Mouse (Mus musculus) neural tube, embryonic 14.5 days (tissue): ENCODE data around the gene Gls2. TPM values are rescaled to one million over a fixed set of nuclear protein-coding genes. Genes with fewer than 3 reads are reported as not detected.

Source experiments
- ATAC-seq: fragments of 200-750 bp; cut with Nextera tagmentation; 2 replicates; pipeline ENCODE4 v1.8.0; 2017; ENCODE audit warnings: low read depth, mild to moderate bottlenecking, moderate TSS enrichment, moderate library complexity
- H3K27ac ChIP-seq: fragments of 300-500 bp; sonication (generic); 2 replicates; pipeline ENCODE4 v1.5.1; 2014; ENCODE audit warnings: low read depth, mild to moderate bottlenecking, control low read depth, low read length, moderate library complexity, mixed read lengths
- H3K27me3 ChIP-seq: fragments of 300-500 bp; sonication (generic); 2 replicates; pipeline ENCODE4 v1.6.1; 2014; ENCODE audit warnings: low read length; ENCODE audit not compliant: control insufficient read depth, insufficient read depth
- H3K36me3 ChIP-seq: fragments of 300-500 bp; sonication (generic); 2 replicates; pipeline ENCODE4 v1.6.1; 2014; ENCODE audit warnings: low read length, mixed read lengths; ENCODE audit not compliant: control insufficient read depth, insufficient read depth
- H3K4me1 ChIP-seq: fragments of 300-500 bp; sonication (generic); 2 replicates; pipeline ENCODE4 v1.6.1; 2014; ENCODE audit warnings: low read length; ENCODE audit not compliant: control insufficient read depth, insufficient read depth
- H3K4me2 ChIP-seq: fragments of 300-500 bp; sonication (generic); 2 replicates; pipeline ENCODE4 v1.6.1; 2014; ENCODE audit warnings: mild to moderate bottlenecking, low read depth, low read length, control low read depth
- H3K4me3 ChIP-seq: fragments of 300-500 bp; sonication (generic); 2 replicates; pipeline ENCODE4 v1.5.1; 2014; ENCODE audit warnings: low read depth, low read length, control low read depth, mixed read lengths
- H3K9ac ChIP-seq: fragments of 300-500 bp; sonication (generic); replicated peaks from 2 replicates; pipeline ENCODE4 v1.6.1; 2014; ENCODE audit warnings: low read depth, mild to moderate bottlenecking, control low read depth, low read length, mixed read lengths
- H3K9me3 ChIP-seq: fragments of 300-500 bp; sonication (generic); 2 replicates; pipeline ENCODE4 v1.6.1; 2016; ENCODE audit warnings: low read length; ENCODE audit not compliant: control insufficient read depth
- WGBS: fragments of 180-500 bp; shearing (Covaris S2); extraction: QIAGEN DNeasy Blood & Tissue Kit; methylation state at CpG from one replicate; pipeline ENCODE4 v1.1.7; 2014; 5-methylcytosine and 5-hydroxymethylcytosine counted together
- polyA plus RNA-seq: library from polyadenylated mRNA; unstranded; fragments of >200 nt; fragmentation: Nextera tagmentation; extraction: Ambion mirVana; gene quantifications from 2 replicates; pipeline ENCODE4 v1.2.1, GENCODE M21; 2014

Gene Gls2
- polyA plus RNA-seq, 1 experiment from 2014 or later, result 2.8 TPM

- no peaks in the 10 kb centered on the region for H3K27me3 ChIP-seq
- no peak overlapping the region for H3K4me2 ChIP-seq
- H3K36me3 ChIP-seq, result peaks cover 42% of the 10 kb centered on the region
- no peaks in the 10 kb centered on the region for H3K9me3 ChIP-seq
- H3K4me1 ChIP-seq, result no peaks in the 10 kb centered on the region
- H3K9ac ChIP-seq, result no peak overlapping the region
- ATAC-seq, result no peak
- no peak overlapping the region for H3K27ac ChIP-seq
- WGBS, result 78% methylated on average over 17 of the region's 17 CpGs
- H3K4me3 ChIP-seq, result no peak overlapping the region
Observed at GRCm38 (mm10) chr10:128247020-128247732, 52.9 kb downstream of the Gls2 start.

GRCm38 (mm10) chr10:128250565-128250964 is 56.3 kb downstream of the Gls2 start:
- H3K27ac ChIP-seq, result no peak overlapping the region
- H3K36me3 ChIP-seq, result peaks cover 29% of the 10 kb centered on the region
- no peaks in the 10 kb centered on the region for H3K9me3 ChIP-seq
- WGBS, result 94% methylated on average over 12 of the region's 13 CpGs
- H3K4me3 ChIP-seq, result no peak overlapping the region
- no peak overlapping the region for H3K9ac ChIP-seq
- no peaks in the 10 kb centered on the region for H3K27me3 ChIP-seq
- ATAC-seq, result no peak
- no peak overlapping the region for H3K4me2 ChIP-seq
- H3K4me1 ChIP-seq, result no peaks in the 10 kb centered on the region

GRCm38 (mm10) chr10:128253677-128254255 is 59.5 kb downstream of the Gls2 start, which contains the start of gene Apon:
Gene Apon, plus strand, starts transcription at chr10:128254096.
- no peaks in the 10 kb centered on the region for H3K4me1 ChIP-seq
- H3K4me2 ChIP-seq, result no peak within 1 kb of the TSS
- no peaks in the 10 kb centered on the region for H3K9me3 ChIP-seq
- no peak within 1 kb of the TSS for H3K27ac ChIP-seq
- peaks cover 16% of the 10 kb centered on the region for H3K36me3 ChIP-seq
- no peak for ATAC-seq
- H3K9ac ChIP-seq, result no peak within 1 kb of the TSS
- H3K4me3 ChIP-seq, result no peak within 1 kb of the TSS
- WGBS, result 90% methylated on average over 4 of the region's 4 CpGs
- H3K27me3 ChIP-seq, result no peaks in the 10 kb centered on the region

- ATAC-seq, result no peak
- WGBS, result 89% methylated on average over 8 of the region's 8 CpGs
- H3K27ac ChIP-seq, result no peak overlapping the region
- no peak overlapping the region for H3K4me3 ChIP-seq
- H3K9me3 ChIP-seq, result no peaks in the 10 kb centered on the region
- 0 out of 2 replicates have a peak, but pooled peaks cover 4% of the 10 kb centered on the region for H3K36me3 ChIP-seq
- H3K4me1 ChIP-seq, result no peaks in the 10 kb centered on the region
- no peak overlapping the region for H3K4me2 ChIP-seq
- no peak overlapping the region for H3K9ac ChIP-seq
- no peaks in the 10 kb centered on the region for H3K27me3 ChIP-seq
Observed at GRCm38 (mm10) chr10:128255925-128256324, 61.7 kb downstream of the Gls2 start.

- Histone ChIP-seq H3K36me3 (0 out of 2 replicates have a peak, but pooled peaks cover 4% of the 10 kb centered on the region), H3K4me3 (no peak overlapping the region), H3K4me1 (no peaks in the 10 kb centered on the region), H3K9ac (no peak overlapping the region), H3K27ac (no peak overlapping the region), H3K4me2 (no peak overlapping the region), H3K9me3 (no peaks in the 10 kb centered on the region), H3K27me3 (no peaks in the 10 kb centered on the region)
- WGBS, result 73% methylated on average over 8 of the region's 8 CpGs
- no peak for ATAC-seq
Observed at GRCm38 (mm10) chr10:128256328-128256727, 62.1 kb downstream of the Gls2 start.

- no peak for ATAC-seq
- 77% methylated on average over 4 of the region's 4 CpGs for WGBS
- Histone ChIP-seq H3K4me3 (no peak overlapping the region), H3K4me1 (no peaks in the 10 kb centered on the region), H3K27ac (no peak overlapping the region), H3K4me2 (no peak overlapping the region), H3K27me3 (no peaks in the 10 kb centered on the region), H3K36me3 (no peaks in the 10 kb centered on the region), H3K9me3 (no peaks in the 10 kb centered on the region), H3K9ac (no peak overlapping the region)
Observed at GRCm38 (mm10) chr10:128258953-128259352, 64.7 kb downstream of the Gls2 start.

Other genes with a start within 250 kb of the Gls2 start
- not detected in 2 replicates for gene Hsd17b6, start 186.8 kb upstream of the Gls2 start, polyA plus RNA-seq
- 32.5 and 38.7 TPM in 2 replicates for gene Prim1, start 179.3 kb upstream of the Gls2 start, polyA plus RNA-seq
- gene Naca, start 158.9 kb upstream of the Gls2 start, polyA plus RNA-seq, result 537 and 552 TPM in 2 replicates
- gene Ptges3, start 135.5 kb upstream of the Gls2 start, polyA plus RNA-seq, result 381 and 396 TPM in 2 replicates
- gene Atp5b, start 111.2 kb upstream of the Gls2 start, polyA plus RNA-seq, result 2,213 and 2,273 TPM in 2 replicates
- gene Baz2a, start 102.9 kb upstream of the Gls2 start, polyA plus RNA-seq, result 15.8 and 20.9 TPM in 2 replicates
- gene Rbms2, start 14.2 kb upstream of the Gls2 start, polyA plus RNA-seq, result 4.7 and 7.6 TPM in 2 replicates
- gene Spryd4, start 17.4 kb downstream of the Gls2 start, polyA plus RNA-seq, result 20.9 and 22.3 TPM in 2 replicates
- gene Mip, start 31.4 kb downstream of the Gls2 start, polyA plus RNA-seq, result not detected in 2 replicates
- gene Timeless, start 37.6 kb downstream of the Gls2 start, polyA plus RNA-seq, result 14.6 and 19.1 TPM in 2 replicates
- gene Apon, start 59.6 kb downstream of the Gls2 start, polyA plus RNA-seq, result not detected in 2 replicates
- gene Apof, start 74.2 kb downstream of the Gls2 start, polyA plus RNA-seq, result not detected in 2 replicates
- gene Stat2, start 76.1 kb downstream of the Gls2 start, polyA plus RNA-seq, result 21.0 and 23.1 TPM in 2 replicates
- 0.18 and 0.29 TPM in 2 replicates for gene Il23a, start 104.3 kb downstream of the Gls2 start, polyA plus RNA-seq
- gene Pan2, start 108.9 kb downstream of the Gls2 start, polyA plus RNA-seq, result 19.0 and 21.4 TPM in 2 replicates
- gene Cnpy2, start 128.0 kb downstream of the Gls2 start, polyA plus RNA-seq, result 194 and 198 TPM in 2 replicates
- 281 and 297 TPM in 2 replicates for gene Cs, start 143.3 kb downstream of the Gls2 start, polyA plus RNA-seq
- gene Coq10a, start 174.5 kb downstream of the Gls2 start, polyA plus RNA-seq, result 51.3 and 52.7 TPM in 2 replicates
- gene Ankrd52, start 182.7 kb downstream of the Gls2 start, polyA plus RNA-seq, result 11.6 and 14.0 TPM in 2 replicates
- gene Slc39a5, start 206.8 kb downstream of the Gls2 start, polyA plus RNA-seq, result 0.44 TPM in 1 of 2 replicates, not detected in the other
- gene Nabp2, start 217.0 kb downstream of the Gls2 start, polyA plus RNA-seq, result 131 and 140 TPM in 2 replicates
- gene Rnf41, start 217.2 kb downstream of the Gls2 start, polyA plus RNA-seq, result 64.5 and 71.2 TPM in 2 replicates